Mouse (Mus musculus) heart, embryonic 10.5 days (tissue): ENCODE measurements around the gene Rsad1. TPM values are rescaled to one million over a fixed set of nuclear protein-coding genes. Genes with fewer than 3 reads are reported as not detected.

Experiments
- DNase-seq: peaks from one replicate; pipeline ENCODE4 v3.0.0-alpha.2; 2017; ENCODE audit warnings: low spot score
- H3K27ac ChIP-seq: fragments of 300-500 bp; sonication (generic); 2 replicates; pipeline ENCODE4 v1.5.1; 2016; ENCODE audit warnings: mild to moderate bottlenecking
- H3K27me3 ChIP-seq: fragments of 300-500 bp; sonication (generic); 2 replicates; pipeline ENCODE4 v1.6.1; 2016; ENCODE audit warnings: mild to moderate bottlenecking; ENCODE audit not compliant: poor library complexity, insufficient read depth, severe bottlenecking
- H3K36me3 ChIP-seq: fragments of 300-500 bp; sonication (generic); 2 replicates; pipeline ENCODE4 v1.6.1; 2016; ENCODE audit warnings: mild to moderate bottlenecking, moderate library complexity
- H3K4me1 ChIP-seq: fragments of 300-500 bp; sonication (generic); 2 replicates; pipeline ENCODE4 v1.6.1; 2016; ENCODE audit warnings: mild to moderate bottlenecking
- H3K4me3 ChIP-seq: fragments of 300-500 bp; sonication (generic); 2 replicates; pipeline ENCODE4 v1.5.1; 2016; ENCODE audit warnings: mild to moderate bottlenecking, moderate library complexity
- H3K9me3 ChIP-seq: fragments of 300-500 bp; sonication (generic); 2 replicates; pipeline ENCODE4 v1.6.1; 2016; ENCODE audit warnings: mild to moderate bottlenecking, moderate library complexity
- WGBS: fragments of 180-500 bp; shearing (Covaris S2); methylation state at CpG from one replicate; pipeline ENCODE4 v1.1.7; 2016; 5-methylcytosine and 5-hydroxymethylcytosine counted together
- polyA plus RNA-seq: library from polyadenylated mRNA; unstranded; fragments of >200 nt; fragmentation: Nextera tagmentation; extraction: Ambion mirVana; gene quantifications from 2 replicates; pipeline ENCODE4 v1.2.1, GENCODE M21; 2016

Gene Rsad1
- polyA plus RNA-seq, 1 experiment from 2014 or later = 3.2 TPM

DNA sequence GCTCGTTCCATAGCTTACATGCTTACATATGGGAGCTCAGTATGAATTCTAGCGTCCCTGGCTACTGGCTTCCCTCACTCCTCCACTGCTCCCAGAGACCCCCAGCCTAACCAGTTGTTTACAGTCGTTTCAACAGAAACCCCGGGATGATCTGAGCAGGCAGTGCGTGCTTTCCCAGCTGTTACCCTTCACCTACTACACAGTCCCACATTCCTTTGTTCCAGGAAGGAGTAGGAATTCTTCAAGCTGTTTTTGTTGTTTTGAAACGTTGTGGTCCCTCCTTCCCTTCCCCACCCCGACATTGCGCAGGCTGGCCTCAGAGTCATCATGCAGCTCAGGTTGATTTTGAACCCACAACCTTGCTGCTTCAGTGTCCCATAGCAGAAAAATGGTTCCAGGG, 48.7 kb downstream of the Rsad1 start:
- peaks cover 61% of the 10 kb centered on the region for H3K4me1 ChIP-seq
- H3K4me3 ChIP-seq = peak overlapping the region; percentile 68
- H3K27ac ChIP-seq = peak overlapping the region; percentile 92
- WGBS = 21% methylated on average over 8 of the region's 8 CpGs
- H3K36me3 ChIP-seq = peaks cover 7% of the 10 kb centered on the region; the same call in 1 of the 2 replicates
- no peak for DNase-seq
- H3K9me3 ChIP-seq = no peaks in the 10 kb centered on the region
- peaks cover 59% of the 10 kb centered on the region for H3K27me3 ChIP-seq

DNA sequence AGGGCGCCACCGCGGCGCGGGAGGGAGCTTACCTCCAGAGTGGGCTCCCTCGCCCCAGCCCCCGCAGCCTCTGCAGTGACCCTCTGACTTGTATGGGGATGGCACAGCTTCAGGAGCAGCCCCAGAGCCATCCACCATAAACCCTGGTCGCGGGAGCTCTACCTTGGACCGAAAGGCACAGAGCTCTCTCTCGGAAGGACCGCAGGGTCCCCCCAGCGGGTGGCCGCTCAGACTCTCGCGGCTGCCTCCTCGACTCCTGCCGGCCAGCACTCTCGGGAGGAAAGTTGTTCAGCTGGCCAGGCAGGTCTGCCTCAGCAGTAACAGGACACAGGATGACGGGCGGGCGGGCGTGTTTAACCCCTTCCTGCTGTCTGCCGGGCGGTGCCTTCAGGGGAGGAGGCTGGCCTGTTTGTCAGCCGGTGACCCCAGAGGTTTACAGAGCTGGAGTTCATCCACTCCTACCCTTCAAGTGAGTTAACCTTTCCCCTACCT, 49.3 kb downstream of the Rsad1 start, which contains the start of gene Epn3:
TSS of gene Epn3 (minus strand) at position 314 of the 492 bp plus-strand sequence.
- Histone ChIP-seq H3K4me1 (peaks cover 68% of the 10 kb centered on the region), H3K9me3 (no peaks in the 10 kb centered on the region), H3K27me3 (peaks cover 63% of the 10 kb centered on the region), H3K4me3 (peak within 1 kb of the TSS; percentile 68), H3K36me3 (peaks cover 7% of the 10 kb centered on the region; the same call in 1 of the 2 replicates), H3K27ac (peak within 1 kb of the TSS; percentile 92)
- 0% methylated on average over 26 of the region's 26 CpGs for WGBS
- peak; percentile 86 for DNase-seq

DNA sequence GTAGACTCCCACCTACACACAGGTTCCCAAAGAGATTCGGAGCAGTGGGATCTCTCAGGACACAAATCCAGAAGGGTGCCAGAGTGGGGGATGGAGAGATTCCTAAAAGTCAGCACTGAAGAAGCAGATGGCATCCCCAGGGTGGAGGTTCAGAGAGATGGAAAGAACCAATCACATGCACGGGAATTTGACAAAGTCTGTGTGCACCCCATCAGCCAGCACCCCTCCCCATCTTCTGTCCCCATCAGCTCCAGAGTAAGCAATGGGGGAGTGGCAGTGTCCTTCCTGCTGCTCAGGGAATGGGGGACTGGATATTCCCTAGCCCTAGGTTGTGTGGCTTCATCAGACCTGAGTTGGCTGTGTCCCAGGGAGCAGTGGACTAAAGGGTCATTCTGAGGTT, 50.0 kb downstream of the Rsad1 start:
- Histone ChIP-seq H3K27me3 (peaks cover 69% of the 10 kb centered on the region), H3K9me3 (no peaks in the 10 kb centered on the region), H3K4me1 (peaks cover 71% of the 10 kb centered on the region), H3K4me3 (peak overlapping the region; percentile 68), H3K27ac (peak overlapping the region; percentile 92), H3K36me3 (peaks cover 8% of the 10 kb centered on the region; the same call in 1 of the 2 replicates)
- WGBS = 13% methylated on average over 2 of the region's 2 CpGs
- DNase-seq = no peak

DNA sequence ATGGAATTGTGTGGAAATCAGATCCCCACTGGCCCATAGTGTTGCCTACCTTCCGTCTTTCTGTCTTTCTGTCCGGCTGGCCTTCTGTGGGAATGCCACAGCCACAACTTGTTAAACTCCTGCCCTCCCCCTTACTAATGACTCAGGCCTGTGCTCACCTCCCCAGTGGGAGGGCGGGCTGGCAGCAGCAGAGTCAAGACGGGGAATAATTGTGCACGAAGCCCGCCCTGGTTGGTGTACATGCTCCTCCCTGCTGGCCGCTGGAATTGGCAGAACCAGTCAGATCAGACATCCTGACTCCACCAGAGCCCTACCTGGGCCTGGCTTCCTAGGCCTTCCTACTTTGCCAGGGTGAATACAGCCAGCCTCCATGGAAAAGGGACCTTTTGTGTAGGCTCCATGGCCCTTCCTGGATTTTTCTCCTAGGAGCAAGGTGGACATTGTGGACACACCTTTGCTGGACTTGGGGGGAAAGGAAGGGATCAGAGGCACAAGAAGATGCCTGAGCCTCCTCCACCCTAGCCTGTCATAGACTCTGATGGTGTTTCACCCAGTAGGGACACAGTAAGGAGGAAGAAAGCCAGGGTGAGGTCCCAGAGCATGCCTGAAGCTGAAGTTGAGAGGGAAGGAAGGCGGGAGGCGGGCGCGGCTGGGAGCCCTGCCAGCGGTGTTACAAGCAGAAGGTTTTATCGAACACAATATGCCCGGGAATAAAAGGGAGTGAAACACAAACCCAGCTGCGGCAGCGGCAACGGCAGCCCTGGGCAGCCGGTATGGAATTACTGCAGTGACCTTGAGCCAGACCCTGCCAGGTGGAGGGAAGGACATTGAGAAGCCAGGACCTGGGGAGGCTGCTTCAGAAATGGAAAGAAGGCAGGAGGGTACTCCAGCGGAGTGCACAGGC, 50.7 kb downstream of the Rsad1 start:
- Histone ChIP-seq H3K27me3 (peaks cover 74% of the 10 kb centered on the region), H3K4me1 (peaks cover 71% of the 10 kb centered on the region), H3K9me3 (no peaks in the 10 kb centered on the region), H3K36me3 (peaks cover 14% of the 10 kb centered on the region; the same call in 1 of the 2 replicates), H3K4me3 (peak overlapping the region; percentile 68), H3K27ac (peak overlapping the region; percentile 92)
- DNase-seq = no peak
- WGBS = 24% methylated on average over 19 of the region's 19 CpGs

DNA sequence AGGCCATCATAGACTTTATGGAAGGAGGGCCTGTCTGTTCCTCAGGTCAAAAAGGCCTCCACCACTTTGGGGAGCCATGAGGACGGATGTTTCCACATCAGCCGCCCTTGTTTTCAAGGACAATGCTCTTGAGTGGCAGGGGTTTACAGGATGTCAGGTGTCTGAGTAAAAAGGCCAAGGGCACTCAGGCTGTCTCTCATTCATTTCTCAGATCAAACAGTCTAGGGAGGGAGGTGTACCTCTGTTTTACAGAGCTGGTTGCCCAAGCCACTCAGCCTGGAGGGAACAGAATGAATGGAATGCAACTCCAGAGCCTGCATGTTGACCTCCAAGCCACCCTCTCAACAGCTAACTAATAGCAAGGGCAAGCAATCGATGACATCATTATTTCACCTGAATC, 53.6 kb downstream of the Rsad1 start:
- no peak for DNase-seq
- H3K9me3 ChIP-seq = no peaks in the 10 kb centered on the region
- peak overlapping the region; percentile 74 for H3K27ac ChIP-seq
- 42% methylated on average over 3 of the region's 3 CpGs for WGBS
- peaks cover 82% of the 10 kb centered on the region for H3K27me3 ChIP-seq
- peaks cover 29% of the 10 kb centered on the region for H3K36me3 ChIP-seq
- H3K4me3 ChIP-seq = no peak overlapping the region
- peaks cover 71% of the 10 kb centered on the region for H3K4me1 ChIP-seq

DNA sequence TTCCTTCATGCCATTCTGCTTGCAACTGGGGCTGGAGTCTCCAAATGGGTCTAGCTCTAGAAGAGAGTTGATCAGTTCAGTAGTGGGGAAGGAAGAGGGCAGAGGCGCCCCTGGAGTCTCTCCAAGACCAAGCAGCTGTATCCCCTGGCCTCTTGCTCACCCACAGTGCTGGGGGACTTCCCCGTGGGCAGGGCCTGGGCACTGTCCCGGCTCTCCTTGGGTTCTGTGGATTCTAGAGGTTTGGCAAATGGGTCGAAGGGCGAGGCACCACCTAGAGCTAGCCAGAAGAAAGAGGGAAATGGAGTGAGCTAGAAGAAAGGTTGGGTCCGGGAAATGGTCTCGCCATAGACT, 57.3 kb downstream of the Rsad1 start:
- H3K36me3 ChIP-seq = peaks cover 29% of the 10 kb centered on the region
- H3K4me3 ChIP-seq = peak overlapping the region; percentile 65

DNA sequence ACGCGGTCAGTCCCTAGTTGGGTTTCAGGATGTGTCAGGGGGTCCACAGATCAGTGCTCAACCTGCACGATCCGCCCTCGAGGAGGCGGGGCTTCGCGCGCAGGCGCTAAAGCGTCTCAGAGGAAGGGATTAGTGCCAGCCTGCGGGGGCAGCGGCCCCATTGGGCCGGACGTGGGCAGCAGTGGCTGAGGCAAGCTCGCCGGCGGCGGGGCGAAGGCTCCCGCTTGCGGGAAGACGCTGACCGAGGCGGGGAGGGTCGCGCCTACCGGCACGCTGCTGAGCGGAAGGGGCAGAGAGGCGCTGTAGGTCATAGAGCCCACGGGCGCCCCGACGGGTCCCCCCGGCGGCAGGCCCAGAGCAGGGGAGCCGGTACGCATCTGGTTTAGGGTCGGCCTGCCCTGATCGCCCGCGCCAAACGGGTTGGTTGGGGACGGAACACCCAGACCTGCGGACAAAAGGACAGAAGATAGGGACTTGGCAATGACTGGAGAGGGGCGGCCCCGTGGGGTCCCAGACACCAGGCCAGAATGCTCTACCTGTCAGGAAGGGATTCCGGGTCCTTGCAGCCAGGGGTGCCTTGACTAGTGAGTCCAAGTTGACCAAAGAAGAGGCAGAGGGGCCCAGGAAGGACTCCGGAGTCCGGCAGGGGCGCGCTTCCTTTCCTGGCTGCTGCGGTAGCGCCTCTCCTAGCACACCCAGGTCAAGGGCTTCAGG, 57.9 kb downstream of the Rsad1 start:
- Histone ChIP-seq H3K36me3 (peaks cover 25% of the 10 kb centered on the region), H3K27ac (peak overlapping the region; percentile 84), H3K9me3 (no peaks in the 10 kb centered on the region), H3K4me3 (peak overlapping the region; percentile 65), H3K4me1 (peaks cover 37% of the 10 kb centered on the region), H3K27me3 (peaks cover 83% of the 10 kb centered on the region)
- DNase-seq = no peak
- 4% methylated on average over 55 of the region's 55 CpGs for WGBS

More for the DNA sequence above, 57.3 kb downstream of the Rsad1 start:
- H3K4me1 ChIP-seq = peaks cover 41% of the 10 kb centered on the region
- H3K27ac ChIP-seq = no peak overlapping the region; the same call in 1 of the 2 replicates
- WGBS = 52% methylated on average over 7 of the region's 7 CpGs
- peaks cover 85% of the 10 kb centered on the region for H3K27me3 ChIP-seq
- no peak for DNase-seq
- no peaks in the 10 kb centered on the region for H3K9me3 ChIP-seq

Other genes starting within 250 kb of the Rsad1 start
- 66.3 and 93.4 TPM in 2 replicates for gene Luc7l3, start 227.3 kb downstream of the Rsad1 start, polyA plus RNA-seq
- 16.3 and 20.3 TPM in 2 replicates for gene Ankrd40, start 221.3 kb downstream of the Rsad1 start, polyA plus RNA-seq
- gene Abcc3, start 156.3 kb downstream of the Rsad1 start, polyA plus RNA-seq = 0.48 and 0.88 TPM in 2 replicates
- 1.5 and 2.4 TPM in 2 replicates for gene Cacna1g, start 75.1 kb downstream of the Rsad1 start, polyA plus RNA-seq
- gene Spata20, start 63.1 kb downstream of the Rsad1 start, polyA plus RNA-seq = not detected in 2 replicates
- gene Epn3, start 49.3 kb downstream of the Rsad1 start, polyA plus RNA-seq = 7.7 and 14.2 TPM in 2 replicates
- gene Mycbpap, start 27.5 kb downstream of the Rsad1 start, polyA plus RNA-seq = 9.3 and 12.5 TPM in 2 replicates
- gene Chad, start 15.8 kb upstream of the Rsad1 start, polyA plus RNA-seq = 0.11 and 0.28 TPM in 2 replicates
- gene Acsf2, start 52.6 kb upstream of the Rsad1 start, polyA plus RNA-seq = 2.8 and 4.1 TPM in 2 replicates
- gene Lrrc59, start 80.5 kb upstream of the Rsad1 start, polyA plus RNA-seq = 229 and 251 TPM in 2 replicates
- gene Mrpl27, start 104.5 kb upstream of the Rsad1 start, polyA plus RNA-seq = 139 and 141 TPM in 2 replicates
- 24.7 and 33.4 TPM in 2 replicates for gene Eme1, start 104.7 kb upstream of the Rsad1 start, polyA plus RNA-seq
- 16.7 and 17.4 TPM in 2 replicates for gene Xylt2, start 128.3 kb upstream of the Rsad1 start, polyA plus RNA-seq
- not detected in 2 replicates for gene Gm11541, start 155.2 kb upstream of the Rsad1 start, polyA plus RNA-seq
- 0.16 TPM in 1 of 2 replicates, not detected in the other for gene Cdc34b, start 192.5 kb upstream of the Rsad1 start, polyA plus RNA-seq
- not detected in 2 replicates for gene Tmem92, start 233.4 kb upstream of the Rsad1 start, polyA plus RNA-seq